Comparison of ENCODE assay signal across 26 mouse cellular contexts in the genomic region with DNA sequence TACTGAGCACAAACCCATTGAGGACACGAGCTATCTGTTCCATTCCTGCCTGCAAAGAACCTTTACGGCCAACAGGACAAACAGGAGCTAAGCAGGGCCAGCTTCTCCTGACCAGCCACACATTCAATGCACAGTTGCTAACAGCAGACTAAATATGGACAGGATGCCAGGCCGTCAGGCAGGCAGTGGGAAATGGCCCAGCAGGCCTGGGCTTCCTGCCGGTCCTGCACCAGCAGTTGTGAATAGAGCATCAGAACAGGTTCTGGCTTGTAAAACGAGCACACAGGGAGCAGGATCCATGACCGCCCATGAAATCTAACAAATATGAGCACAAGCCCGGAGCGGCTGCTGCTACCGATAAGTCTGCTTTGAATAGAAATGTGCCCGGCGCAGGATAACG.
DNase-seq lines count a peak whose midpoint lies in the region; ATAC-seq and TF ChIP-seq lines count a peak whose summit lies in the region.
"Had no signal": no experiment of that assay in that cellular context is flagged by ENCODE, and none has a peak within 500 bp of the region (broad histone marks: within the 10 kb centered on the region; RNA-seq: fewer than 3 reads in every experiment).

No protein-coding gene starts in this region.

- H3K36me3 ChIP-seq in hindbrain, postnatal 0 days (ENCODE audit: insufficient read depth, low read length) = no peaks in the 10 kb centered on the region
- H3K36me3 ChIP-seq in hindbrain, embryonic 12.5 days = no peaks in the 10 kb centered on the region
- H3K36me3 ChIP-seq in E14TG2a.4 (ENCODE audit: insufficient read depth, low read length) = no peaks in the 10 kb centered on the region
- H3K36me3 ChIP-seq: hindbrain, embryonic 10.5 days; intestine, embryonic 15.5 days; limb, embryonic 15.5 days; liver, embryonic 13.5 days; midbrain, embryonic 12.5 days had no signal

- no peaks in the 10 kb centered on the region for H3K9me3 ChIP-seq in hindbrain, postnatal 0 days (ENCODE audit: low read length)
- no peaks in the 10 kb centered on the region for H3K9me3 ChIP-seq in hindbrain, embryonic 12.5 days (replicated peaks)
- H3K9me3 ChIP-seq in E14TG2a.4 (ENCODE audit: low read length) = 0 out of 2 replicates have a peak, but pooled peaks cover 4% of the 10 kb centered on the region
- H3K9me3 ChIP-seq: forebrain, embryonic 13.5 days; hindbrain, embryonic 10.5 days; intestine, embryonic 15.5 days; limb, embryonic 15.5 days; midbrain, embryonic 12.5 days had no signal

- H3K4me1 ChIP-seq in hindbrain, postnatal 0 days (ENCODE audit: insufficient read depth, low read length) = no peaks in the 10 kb centered on the region
- no peaks in the 10 kb centered on the region for H3K4me1 ChIP-seq in hindbrain, embryonic 12.5 days
- peaks cover 32% of the 10 kb centered on the region for H3K4me1 ChIP-seq in E14TG2a.4 (replicated peaks; ENCODE audit: low read depth, low read length)
- H3K4me1 ChIP-seq: intestine, embryonic 15.5 days; limb, embryonic 15.5 days; liver, embryonic 13.5 days; megakaryocyte, embryonic 14.5 days had no signal

- no peak overlapping the region for H3K4me3 ChIP-seq in hindbrain, postnatal 0 days (ENCODE audit: low read length)
- no peak overlapping the region for H3K4me3 ChIP-seq in hindbrain, embryonic 12.5 days
- peak overlapping the region; percentile 69 for H3K4me3 ChIP-seq in E14TG2a.4 (replicated peaks; ENCODE audit: low read length)
- H3K4me3 ChIP-seq: forebrain, embryonic 13.5 days; hindbrain, embryonic 10.5 days; intestine, embryonic 15.5 days; layer of hippocampus, adult 2 months; left cerebral cortex, adult 2 months; limb, embryonic 15.5 days; liver, embryonic 13.5 days; megakaryocyte, embryonic 14.5 days; midbrain, embryonic 12.5 days had no signal

- no peak overlapping the region for H3K27ac ChIP-seq in hindbrain, postnatal 0 days
- no peak overlapping the region for H3K27ac ChIP-seq in hindbrain, embryonic 12.5 days
- H3K27ac ChIP-seq: forebrain, embryonic 13.5 days; hindbrain, embryonic 10.5 days; intestine, embryonic 15.5 days; layer of hippocampus, adult 2 months; left cerebral cortex, adult 2 months; limb, embryonic 15.5 days; liver, embryonic 13.5 days; midbrain, embryonic 12.5 days had no signal

- WGBS in hindbrain, postnatal 0 days = 63% methylated on average over 12 of the region's 12 CpGs
- 83% methylated on average over 12 of the region's 12 CpGs for WGBS in hindbrain, embryonic 12.5 days

- no peak for ATAC-seq in hindbrain, postnatal 0 days
- no peak for ATAC-seq in hindbrain, embryonic 12.5 days (ENCODE audit: low FRiP score)
- ATAC-seq: forebrain, embryonic 13.5 days; hindbrain, embryonic 16.5 days; intestine, embryonic 15.5 days; lung, postnatal 0 days had no signal

- DNase-seq in cerebellum, postnatal 10 days = peak; percentile 66 to 76
- no peak for DNase-seq in cerebellum, adult 8-10 months
- peak; percentile 47 for DNase-seq in hindbrain, postnatal 0 days (ENCODE audit: low spot score)
- DNase-seq in brain, adult 2 months (ENCODE audit: low read depth, low spot score) = peak; percentile 7
- no peak for DNase-seq in embryo, embryonic 9.5 days (ENCODE audit: extremely low spot score)
- DNase-seq: adrenal gland, adult 8-10 months; gastrocnemius, postnatal 10 days; heart, postnatal 14 days; kidney, adult 2 months; kidney, postnatal 36 days; liver, embryonic 13.5 days; lung, adult 18-20 months; lung, postnatal 4 days; thymus, postnatal 4 days had no signal

- TF ChIP-seq CTCF in hindbrain, postnatal 0 days (IDR thresholded peaks at IDR 0.05; ENCODE audit: low read depth) = no peak
- TF ChIP-seq CTCF in E14TG2a.4 (conservative IDR thresholded peaks at IDR 0.05; ENCODE audit: low read length) = no peak

- no peak overlapping the region for H3K4me2 ChIP-seq in hindbrain, postnatal 0 days (ENCODE audit: low read depth, low read length)
- H3K4me2 ChIP-seq in hindbrain, embryonic 12.5 days (replicated peaks) = no peak overlapping the region
- H3K4me2 ChIP-seq: forebrain, embryonic 13.5 days; intestine, embryonic 15.5 days; limb, embryonic 15.5 days; liver, embryonic 13.5 days; midbrain, embryonic 12.5 days had no signal

- no peak overlapping the region for H3K9ac ChIP-seq in hindbrain, postnatal 0 days (replicated peaks; ENCODE audit: low read length)
- no peak overlapping the region for H3K9ac ChIP-seq in hindbrain, embryonic 12.5 days
- H3K9ac ChIP-seq: forebrain, embryonic 13.5 days; intestine, embryonic 15.5 days; limb, embryonic 15.5 days; liver, embryonic 13.5 days; midbrain, embryonic 12.5 days had no signal

- no peaks in the 10 kb centered on the region for H3K27me3 ChIP-seq in hindbrain, postnatal 0 days (ENCODE audit: insufficient read depth, low read length)
- no peaks in the 10 kb centered on the region for H3K27me3 ChIP-seq in hindbrain, embryonic 12.5 days
- H3K27me3 ChIP-seq in E14TG2a.4 (ENCODE audit: insufficient read depth, low read length) = peaks cover 18% of the 10 kb centered on the region
- H3K27me3 ChIP-seq: intestine, embryonic 15.5 days; limb, embryonic 15.5 days; liver, embryonic 13.5 days; megakaryocyte, embryonic 14.5 days; midbrain, embryonic 12.5 days had no signal

Comparison
In these comparisons a context has a peak if more than half of its experiments do, and no peak if none do; other contexts are left out.
1. DNase-seq: peak in cerebellum, postnatal 10 days (2 of 2), hindbrain, postnatal 0 days (single experiment) and brain, adult 2 months (single experiment); none in cerebellum, adult 8-10 months (single experiment) and embryo, embryonic 9.5 days (single experiment).